Mouse (Mus musculus): Measurements from ENCODE around the gene Fdxacb1. TPM values are rescaled to one million over a fixed set of nuclear protein-coding genes. Genes with fewer than 3 reads are reported as not detected.
A peak's percentile ranks its signal among the peaks of the same experiment; 100 is the strongest.

The Fdxacb1 gene
- polyA plus RNA-seq, 1 experiment from 2014 or later, result 11.8 TPM

GRCm38 (mm10) chr9:50729600-50729999 is 38.4 kb upstream of the Fdxacb1 start:
- Histone ChIP-seq H3K4me2 (no peak overlapping the region), H3K27ac (no peak overlapping the region), H3K9me3 (replicated peaks) (no peaks in the 10 kb centered on the region), H3K9ac (no peak overlapping the region), H3K27me3 (peaks cover 36% of the 10 kb centered on the region), H3K4me1 (replicated peaks) (0 out of 2 replicates have a peak, but pooled peaks cover 2% of the 10 kb centered on the region), H3K36me3 (no peaks in the 10 kb centered on the region), H3K4me3 (replicated peaks) (no peak overlapping the region)
- DNase-seq (no peak), ATAC-seq (ENCODE audit: low read depth) (no peak)
- WGBS (ENCODE audit: insufficient replicate concordance), result 26% methylated on average over 4 of the region's 4 CpGs

DNA sequence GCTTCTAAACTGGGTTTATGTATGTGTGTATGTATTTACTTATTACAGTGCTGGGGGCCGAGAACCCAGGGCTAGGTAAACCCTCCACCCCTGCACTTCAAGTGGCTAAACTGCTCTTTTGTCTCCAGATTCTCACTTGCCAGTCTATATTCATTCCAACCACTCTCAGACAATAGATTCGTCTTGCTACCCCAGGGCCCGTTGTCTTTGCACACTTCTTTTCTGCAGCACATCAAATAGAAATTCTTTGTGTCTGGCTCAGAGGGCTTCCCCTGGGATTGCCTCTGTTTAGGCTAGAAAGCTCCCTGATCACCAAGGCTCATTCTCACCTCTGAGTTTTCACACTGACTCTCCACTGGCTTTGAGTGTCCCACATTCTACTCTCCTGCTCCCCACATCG is 35.5 kb upstream of the Fdxacb1 start:
- Histone ChIP-seq H3K27ac (no peak overlapping the region), H3K27me3 (peaks cover 16% of the 10 kb centered on the region), H3K9me3 (replicated peaks) (no peaks in the 10 kb centered on the region), H3K4me2 (no peak overlapping the region), H3K4me3 (replicated peaks) (no peak overlapping the region), H3K9ac (no peak overlapping the region), H3K4me1 (replicated peaks) (0 out of 2 replicates have a peak, but pooled peaks cover under 1% of the 10 kb centered on the region), H3K36me3 (no peaks in the 10 kb centered on the region)
- DNase-seq, result no peak
- no peak for ATAC-seq (ENCODE audit: low read depth)
- 32% methylated on average over 4 of the region's 4 CpGs for WGBS (ENCODE audit: insufficient replicate concordance)

DNA sequence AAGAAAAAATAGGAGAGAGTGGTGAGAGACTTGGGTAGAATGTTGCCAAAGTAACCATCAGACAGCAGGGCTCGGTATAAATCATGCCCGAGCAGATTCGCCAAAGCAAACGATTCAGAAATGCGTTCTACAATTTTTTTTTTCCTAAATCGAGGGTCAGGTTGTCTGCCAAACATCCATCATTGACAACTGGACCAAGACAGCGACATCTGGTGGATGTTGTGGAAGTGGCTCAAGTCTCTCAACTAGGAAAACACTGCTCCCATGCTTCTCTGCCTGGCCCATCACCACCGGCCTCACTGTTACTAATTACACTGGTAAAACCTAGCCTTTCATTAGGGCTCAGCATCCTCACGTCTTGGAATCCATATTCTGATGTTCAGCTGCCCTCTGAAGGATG is 33.0 kb upstream of the Fdxacb1 start:
- Histone ChIP-seq H3K27me3 (no peaks in the 10 kb centered on the region), H3K9me3 (replicated peaks) (no peaks in the 10 kb centered on the region), H3K27ac (no peak overlapping the region), H3K36me3 (no peaks in the 10 kb centered on the region), H3K4me2 (no peak overlapping the region), H3K4me1 (replicated peaks) (peaks cover 17% of the 10 kb centered on the region), H3K9ac (no peak overlapping the region), H3K4me3 (replicated peaks) (no peak overlapping the region)
- ATAC-seq (ENCODE audit: low read depth) (no peak), DNase-seq (no peak)
- WGBS (ENCODE audit: insufficient replicate concordance), result 6% methylated on average over 9 of the region's 9 CpGs

GRCm38 (mm10) chr9:50738914-50739870 is 28.8 kb upstream of the Fdxacb1 start, which contains the start of gene Dixdc1:
Gene Dixdc1 (minus strand): TSS chr9:50739517.
- ATAC-seq (ENCODE audit: low read depth) (peak; percentile 98), DNase-seq (peak; percentile 89)
- Histone ChIP-seq H3K4me1 (replicated peaks) (peaks cover 17% of the 10 kb centered on the region), H3K9ac (0 out of 2 replicates have a peak within 1 kb of the TSS, but pooled peaks have one; percentile 5), H3K9me3 (replicated peaks) (no peaks in the 10 kb centered on the region), H3K36me3 (no peaks in the 10 kb centered on the region), H3K4me3 (replicated peaks) (peak within 1 kb of the TSS; percentile 47), H3K27ac (no peak within 1 kb of the TSS), H3K27me3 (no peaks in the 10 kb centered on the region), H3K4me2 (peak within 1 kb of the TSS; percentile 69)
- 11% methylated on average over 36 of the region's 36 CpGs for WGBS (ENCODE audit: insufficient replicate concordance)

DNA sequence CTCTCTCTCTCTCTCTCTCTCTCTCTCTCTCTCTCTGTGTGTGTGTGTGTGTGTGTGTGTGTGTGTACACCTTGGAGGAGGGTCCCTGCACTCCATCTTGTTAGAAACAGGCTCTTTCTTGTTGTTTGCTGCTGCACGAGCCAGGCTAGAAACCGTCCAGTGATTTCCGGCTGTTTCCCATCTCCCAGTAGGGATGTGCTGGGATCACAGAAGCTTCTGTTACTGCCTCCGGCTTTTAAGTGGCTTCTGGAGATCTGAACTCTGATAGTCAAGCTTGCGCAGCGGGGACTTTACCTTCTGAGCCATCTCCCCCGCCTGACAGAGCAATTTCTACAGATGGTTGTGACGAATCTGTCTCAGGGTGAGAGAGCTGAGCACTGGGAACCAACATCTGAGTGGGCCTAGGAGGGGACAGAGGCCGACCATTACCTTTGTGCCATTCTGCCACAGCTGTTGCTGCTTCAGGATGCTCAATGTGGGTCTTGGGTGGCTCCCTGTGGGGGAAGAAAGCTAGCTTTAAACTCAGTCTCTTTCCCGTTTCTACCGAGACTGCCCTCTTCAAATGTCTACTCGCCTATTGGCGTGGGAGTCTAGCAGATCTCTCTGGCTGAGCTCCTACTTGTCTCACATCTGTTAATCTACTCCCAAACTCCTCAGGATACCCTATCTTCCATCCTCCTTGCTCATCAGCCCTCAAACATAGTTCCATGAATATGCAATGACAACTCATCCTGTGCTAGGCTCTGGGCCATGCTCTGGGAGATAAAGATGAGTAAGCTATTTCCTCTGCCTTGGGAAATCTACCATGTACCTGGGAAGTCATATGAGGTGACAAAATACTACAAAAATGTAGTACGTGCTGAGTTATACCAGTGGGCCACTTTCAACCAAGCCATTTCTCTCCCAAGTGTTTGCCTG is 26.9 kb upstream of the Fdxacb1 start:
- H3K4me1 ChIP-seq (replicated peaks), result peaks cover 17% of the 10 kb centered on the region
- no peak overlapping the region for H3K9ac ChIP-seq
- DNase-seq, result no peak
- no peaks in the 10 kb centered on the region for H3K36me3 ChIP-seq
- H3K27ac ChIP-seq, result no peak overlapping the region
- peaks cover 4% of the 10 kb centered on the region for H3K27me3 ChIP-seq
- no peak overlapping the region for H3K4me3 ChIP-seq (replicated peaks)
- 72% methylated on average over 14 of the region's 14 CpGs for WGBS (ENCODE audit: insufficient replicate concordance)
- no peak overlapping the region for H3K4me2 ChIP-seq
- H3K9me3 ChIP-seq (replicated peaks), result no peaks in the 10 kb centered on the region
- ATAC-seq (ENCODE audit: low read depth), result no peak

DNA sequence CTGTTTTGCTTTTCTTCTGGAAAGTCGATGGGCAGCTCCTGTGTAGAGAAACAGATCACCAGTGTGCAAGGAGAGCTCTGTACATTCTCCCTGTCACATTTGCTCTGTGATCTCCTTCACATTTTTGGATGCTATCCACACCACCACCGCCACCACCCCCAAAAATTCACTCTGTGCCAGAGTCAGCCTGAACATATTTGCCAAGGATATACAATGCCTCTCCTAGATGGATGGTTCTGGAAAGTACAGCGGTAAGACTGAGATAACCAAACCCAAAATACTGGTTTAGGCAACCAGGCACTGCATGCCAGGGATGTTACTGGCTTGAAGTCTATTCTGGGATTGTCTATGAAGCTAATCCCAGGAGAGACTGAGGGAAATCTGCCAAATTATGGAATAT is 25.8 kb upstream of the Fdxacb1 start:
- whole genome bisulfite sequencing (ENCODE audit: insufficient replicate concordance), result 59% methylated on average over 3 of the region's 3 CpGs
- no peak overlapping the region for H3K4me2 ChIP-seq
- no peak overlapping the region for H3K4me3 ChIP-seq (replicated peaks)
- ATAC-seq (ENCODE audit: low read depth) (no peak), DNase-seq (no peak)
- no peak overlapping the region for H3K27ac ChIP-seq
- no peaks in the 10 kb centered on the region for H3K36me3 ChIP-seq
- H3K27me3 ChIP-seq, result peaks cover 13% of the 10 kb centered on the region
- H3K9me3 ChIP-seq (replicated peaks), result no peaks in the 10 kb centered on the region
- no peak overlapping the region for H3K9ac ChIP-seq
- peaks cover 17% of the 10 kb centered on the region for H3K4me1 ChIP-seq (replicated peaks)

- 34% methylated on average over 2 of the region's 2 CpGs for WGBS (ENCODE audit: insufficient replicate concordance)
- peaks cover 17% of the 10 kb centered on the region for H3K4me1 ChIP-seq (replicated peaks)
- DNase-seq (no peak), ATAC-seq (ENCODE audit: low read depth) (no peak)
- no peak overlapping the region for H3K4me3 ChIP-seq (replicated peaks)
- peaks cover 13% of the 10 kb centered on the region for H3K27me3 ChIP-seq
- H3K27ac ChIP-seq, result no peak overlapping the region
- no peaks in the 10 kb centered on the region for H3K9me3 ChIP-seq (replicated peaks)
- no peak overlapping the region for H3K4me2 ChIP-seq
- H3K9ac ChIP-seq, result no peak overlapping the region
- no peaks in the 10 kb centered on the region for H3K36me3 ChIP-seq
Measured at GRCm38 (mm10) chr9:50742744-50743143, 25.3 kb upstream of the Fdxacb1 start.

GRCm38 (mm10) chr9:50745806-50746205 is 22.2 kb upstream of the Fdxacb1 start:
- H3K36me3 ChIP-seq, result no peaks in the 10 kb centered on the region
- WGBS (ENCODE audit: insufficient replicate concordance), result 32% methylated on average over 7 of the region's 7 CpGs
- H3K9ac ChIP-seq, result peak overlapping the region; percentile 44
- H3K4me1 ChIP-seq (replicated peaks), result no peaks in the 10 kb centered on the region; the same call in 1 of the 2 replicates
- ATAC-seq (ENCODE audit: low read depth) (no peak), DNase-seq (no peak)
- H3K27me3 ChIP-seq, result peaks cover 13% of the 10 kb centered on the region
- peak overlapping the region; percentile 52 for H3K4me2 ChIP-seq
- peak overlapping the region; percentile 46 for H3K4me3 ChIP-seq (replicated peaks)
- H3K9me3 ChIP-seq (replicated peaks), result no peaks in the 10 kb centered on the region
- H3K27ac ChIP-seq, result peak overlapping the region; percentile 29; the same call in 1 of the 2 replicates

DNA sequence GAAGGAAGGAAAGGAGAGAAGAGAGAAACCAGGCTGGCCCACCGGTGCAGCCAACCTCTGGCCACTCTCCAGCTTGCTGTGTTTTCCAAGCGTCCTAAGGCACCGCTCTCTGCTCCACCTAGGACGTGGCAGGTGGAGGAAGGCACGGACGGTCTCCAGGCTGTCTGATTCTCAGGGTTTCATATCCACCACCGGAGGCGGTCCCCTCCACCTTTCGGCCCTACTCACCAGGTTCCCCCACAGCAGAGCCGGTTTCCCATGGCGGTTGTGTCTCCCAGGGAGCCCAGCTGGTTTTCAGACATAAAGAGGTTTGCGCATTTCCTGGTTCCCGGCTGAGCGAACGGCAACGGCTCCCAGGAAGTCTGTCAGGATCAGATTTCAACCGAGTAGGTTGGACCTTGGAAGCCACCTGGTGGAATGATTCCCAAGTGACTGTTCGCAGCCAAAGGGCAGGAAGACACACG is 21.8 kb upstream of the Fdxacb1 start, which contains the start of gene 2310030G06Rik:
TSS of gene 2310030G06Rik (minus strand) at position 323 of the 464 bp plus-strand sequence.
- DNase-seq (no peak), ATAC-seq (ENCODE audit: low read depth) (peak; percentile 48; the same call in 1 of the 2 replicates)
- WGBS (ENCODE audit: insufficient replicate concordance), result 9% methylated on average over 19 of the region's 19 CpGs
- Histone ChIP-seq H3K36me3 (no peaks in the 10 kb centered on the region), H3K9ac (peak within 1 kb of the TSS; percentile 44), H3K4me1 (replicated peaks) (no peaks in the 10 kb centered on the region; the same call in 1 of the 2 replicates), H3K4me3 (replicated peaks) (peak within 1 kb of the TSS; percentile 46), H3K27me3 (peaks cover 13% of the 10 kb centered on the region), H3K4me2 (peak within 1 kb of the TSS; percentile 52), H3K27ac (peak within 1 kb of the TSS; percentile 29; the same call in 1 of the 2 replicates), H3K9me3 (replicated peaks) (no peaks in the 10 kb centered on the region)

DNA sequence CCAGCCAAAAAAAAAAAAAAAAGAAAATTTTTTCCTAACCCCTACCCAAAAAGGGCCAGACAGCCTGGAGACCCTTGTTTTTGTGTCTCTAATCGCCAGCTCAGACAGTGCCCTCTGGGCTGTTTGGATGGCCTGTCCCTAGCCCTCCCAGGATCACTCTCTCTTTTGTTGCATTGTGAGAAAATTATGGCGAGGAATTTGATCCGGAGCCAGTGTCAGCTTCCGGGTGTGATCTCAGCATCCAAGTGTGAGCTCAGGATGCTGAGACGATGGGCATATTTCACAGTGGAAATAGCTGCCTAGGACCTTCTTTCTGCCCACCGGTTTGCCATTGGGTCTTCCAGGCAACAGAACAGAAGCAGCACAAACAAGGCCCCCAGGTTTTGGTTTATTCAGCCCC is 17.3 kb upstream of the Fdxacb1 start:
- Histone ChIP-seq H3K36me3 (no peaks in the 10 kb centered on the region), H3K4me1 (replicated peaks) (no peaks in the 10 kb centered on the region; the same call in 1 of the 2 replicates), H3K9ac (no peak overlapping the region), H3K4me3 (replicated peaks) (no peak overlapping the region), H3K9me3 (replicated peaks) (no peaks in the 10 kb centered on the region), H3K27ac (no peak overlapping the region), H3K4me2 (no peak overlapping the region), H3K27me3 (peaks cover 24% of the 10 kb centered on the region)
- no peak for DNase-seq
- ATAC-seq (ENCODE audit: low read depth), result no peak
- 72% methylated on average over 6 of the region's 6 CpGs for WGBS (ENCODE audit: insufficient replicate concordance)

DNA sequence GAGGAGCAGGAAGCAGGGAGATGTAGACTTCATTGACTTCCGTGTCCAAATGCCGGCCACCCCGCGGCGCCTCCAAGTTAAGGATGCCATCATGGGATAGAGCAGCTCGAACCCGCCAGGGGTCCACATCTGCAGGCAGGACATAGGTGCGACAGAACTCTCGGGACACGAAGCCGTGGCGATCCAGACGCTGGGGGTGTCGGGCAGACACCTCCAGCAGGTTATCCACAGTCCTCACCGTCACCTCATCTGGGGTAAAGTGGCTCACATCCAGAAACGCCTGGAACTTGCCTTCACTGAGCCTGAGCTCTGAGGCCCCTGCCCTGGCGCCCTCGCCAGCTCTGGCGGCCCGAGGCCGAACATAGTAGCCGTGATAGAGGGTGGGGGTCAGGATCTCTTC is 16.7 kb upstream of the Fdxacb1 start, which contains the start of gene Cryab:
TSS of gene Cryab (plus strand) at position 3 of the 400 bp plus-strand sequence.
- no peak within 1 kb of the TSS for H3K27ac ChIP-seq

More for the DNA sequence above, 16.7 kb upstream of the Fdxacb1 start, which contains the start of gene Cryab:
- DNase-seq, result no peak
- Histone ChIP-seq H3K36me3 (no peaks in the 10 kb centered on the region), H3K9me3 (replicated peaks) (no peaks in the 10 kb centered on the region), H3K27me3 (peaks cover 18% of the 10 kb centered on the region), H3K4me1 (replicated peaks) (no peaks in the 10 kb centered on the region; the same call in 1 of the 2 replicates), H3K9ac (no peak within 1 kb of the TSS), H3K4me2 (no peak within 1 kb of the TSS), H3K4me3 (replicated peaks) (no peak within 1 kb of the TSS)
- no peak for ATAC-seq (ENCODE audit: low read depth)
- 53% methylated on average over 22 of the region's 22 CpGs for WGBS (ENCODE audit: insufficient replicate concordance)

Measured in liver, embryonic 13.5 days (tissue).